In genomic region chr6:39591481-39591880, GRCm38 (mm10) we compare ENCODE assay signal across 12 mouse cellular contexts. TPM values are rescaled to one million over a fixed set of nuclear protein-coding genes. Genes with fewer than 3 reads are reported as not detected.
DNase-seq lines count a peak whose midpoint lies in the region; ATAC-seq and TF ChIP-seq lines count a peak whose summit lies in the region.
"Had no signal": no experiment of that assay in that cellular context is flagged by ENCODE, and none has a peak within 500 bp of the region (broad histone marks: within the 10 kb centered on the region; RNA-seq: fewer than 3 reads in every experiment).

No protein-coding gene starts in this region.

- peaks cover 7% of the 10 kb centered on the region for H3K4me1 ChIP-seq in intestine, embryonic 16.5 days (ENCODE audit: control insufficient read depth, insufficient read depth, low read length)
- peaks cover 6% of the 10 kb centered on the region for H3K4me1 ChIP-seq in intestine, embryonic 15.5 days (replicated peaks)
- peaks cover 19% of the 10 kb centered on the region for H3K4me1 ChIP-seq in midbrain, embryonic 15.5 days
- peaks cover 13% of the 10 kb centered on the region for H3K4me1 ChIP-seq in midbrain, embryonic 10.5 days
- H3K4me1 ChIP-seq in embryonic facial prominence, embryonic 13.5 days = peaks cover 14% of the 10 kb centered on the region
- H3K4me1 ChIP-seq in stomach, postnatal 0 days (replicated peaks; ENCODE audit: control insufficient read depth, insufficient read depth) = no peaks in the 10 kb centered on the region

- H3K27ac ChIP-seq in intestine, embryonic 16.5 days (ENCODE audit: low read length) = no peak overlapping the region
- H3K27ac ChIP-seq in intestine, embryonic 15.5 days = no peak overlapping the region
- peak overlapping the region; percentile 92; the same call in 1 of the 2 replicates for H3K27ac ChIP-seq in midbrain, embryonic 15.5 days
- H3K27ac ChIP-seq in midbrain, embryonic 10.5 days (replicated peaks) = no peak overlapping the region
- no peak overlapping the region for H3K27ac ChIP-seq in embryonic facial prominence, embryonic 13.5 days
- H3K27ac ChIP-seq in stomach, postnatal 0 days (replicated peaks) = no peak overlapping the region

- no peak for TF ChIP-seq CTCF in stomach, postnatal 0 days (IDR thresholded peaks at IDR 0.05; ENCODE audit: low read depth)

- H3K4me2 ChIP-seq in intestine, embryonic 16.5 days (ENCODE audit: low read depth, low read length) = peak overlapping the region; percentile 66; the same call in 1 of the 2 replicates
- H3K4me2 ChIP-seq in intestine, embryonic 15.5 days (replicated peaks) = no peak overlapping the region
- H3K4me2 ChIP-seq in midbrain, embryonic 15.5 days = no peak overlapping the region
- peak overlapping the region; percentile 79 for H3K4me2 ChIP-seq in embryonic facial prominence, embryonic 13.5 days
- peak overlapping the region; percentile 69; the same call in 1 of the 2 replicates for H3K4me2 ChIP-seq in stomach, postnatal 0 days (replicated peaks; ENCODE audit: low read depth)

- H3K36me3 ChIP-seq in intestine, embryonic 16.5 days (ENCODE audit: control insufficient read depth, insufficient read depth, low read length) = peaks cover 3% of the 10 kb centered on the region
- peaks cover 9% of the 10 kb centered on the region; the same call in 1 of the 2 replicates for H3K36me3 ChIP-seq in intestine, embryonic 15.5 days
- peaks cover 15% of the 10 kb centered on the region for H3K36me3 ChIP-seq in midbrain, embryonic 15.5 days (replicated peaks)
- peaks cover 37% of the 10 kb centered on the region for H3K36me3 ChIP-seq in midbrain, embryonic 10.5 days
- H3K36me3 ChIP-seq in embryonic facial prominence, embryonic 13.5 days = peaks cover 34% of the 10 kb centered on the region
- H3K36me3 ChIP-seq in stomach, postnatal 0 days (ENCODE audit: control insufficient read depth, insufficient read depth, low read length) = peaks cover 12% of the 10 kb centered on the region; the same call in 1 of the 2 replicates

- H3K9me3 ChIP-seq in intestine, embryonic 16.5 days (ENCODE audit: control insufficient read depth, low read length) = no peaks in the 10 kb centered on the region
- no peaks in the 10 kb centered on the region for H3K9me3 ChIP-seq in intestine, embryonic 15.5 days
- no peaks in the 10 kb centered on the region for H3K9me3 ChIP-seq in midbrain, embryonic 15.5 days
- H3K9me3 ChIP-seq in midbrain, embryonic 10.5 days (replicated peaks) = no peaks in the 10 kb centered on the region
- no peaks in the 10 kb centered on the region for H3K9me3 ChIP-seq in embryonic facial prominence, embryonic 13.5 days
- no peaks in the 10 kb centered on the region for H3K9me3 ChIP-seq in stomach, postnatal 0 days (ENCODE audit: control insufficient read depth, low read length)
- H3K9me3 ChIP-seq: hindbrain, embryonic 13.5 days had no signal

- TF ChIP-seq EP300 in stomach, postnatal 0 days (optimal IDR thresholded peaks at IDR 0.05) = no peak

- WGBS in intestine, embryonic 16.5 days = 96% methylated on average over 4 of the region's 4 CpGs
- 92% methylated on average over 4 of the region's 4 CpGs for WGBS in intestine, embryonic 15.5 days
- 93% methylated on average over 4 of the region's 4 CpGs for whole genome bisulfite sequencing in midbrain, embryonic 15.5 days
- 93% methylated on average over 4 of the region's 4 CpGs for WGBS in midbrain, embryonic 10.5 days
- 95% methylated on average over 4 of the region's 4 CpGs for WGBS in embryonic facial prominence, embryonic 13.5 days
- 88% methylated on average over 4 of the region's 4 CpGs for WGBS in stomach, postnatal 0 days

- no peak overlapping the region for H3K4me3 ChIP-seq in intestine, embryonic 16.5 days (ENCODE audit: low read length)
- no peak overlapping the region for H3K4me3 ChIP-seq in intestine, embryonic 15.5 days (replicated peaks)
- H3K4me3 ChIP-seq in midbrain, embryonic 15.5 days = no peak overlapping the region
- H3K4me3 ChIP-seq in midbrain, embryonic 10.5 days = no peak overlapping the region
- H3K4me3 ChIP-seq in embryonic facial prominence, embryonic 13.5 days = peak overlapping the region; percentile 85
- no peak overlapping the region for H3K4me3 ChIP-seq in stomach, postnatal 0 days (ENCODE audit: low read depth, low read length)

- no peak for ATAC-seq in intestine, embryonic 16.5 days
- no peak for ATAC-seq in intestine, embryonic 15.5 days
- ATAC-seq in midbrain, embryonic 15.5 days (replicated peaks) = no peak
- ATAC-seq in embryonic facial prominence, embryonic 13.5 days (ENCODE audit: insufficient number of reproducible peaks, insufficient read depth, low FRiP score, low TSS enrichment, low read depth) = no peak
- no peak for ATAC-seq in stomach, postnatal 0 days (ENCODE audit: low FRiP score, low TSS enrichment)

- H3K27me3 ChIP-seq in intestine, embryonic 16.5 days (replicated peaks; ENCODE audit: control insufficient read depth, insufficient read depth, low read length) = no peaks in the 10 kb centered on the region
- no peaks in the 10 kb centered on the region for H3K27me3 ChIP-seq in intestine, embryonic 15.5 days (replicated peaks)
- H3K27me3 ChIP-seq in midbrain, embryonic 15.5 days (replicated peaks) = no peaks in the 10 kb centered on the region
- no peaks in the 10 kb centered on the region for H3K27me3 ChIP-seq in midbrain, embryonic 10.5 days (ENCODE audit: low read depth, poor library complexity, severe bottlenecking)
- H3K27me3 ChIP-seq in embryonic facial prominence, embryonic 13.5 days = no peaks in the 10 kb centered on the region
- H3K27me3 ChIP-seq in stomach, postnatal 0 days (ENCODE audit: control insufficient read depth, insufficient read depth, low read length) = no peaks in the 10 kb centered on the region
- H3K27me3 ChIP-seq: hindbrain, embryonic 13.5 days had no signal

- DNase-seq in midbrain, embryonic 10.5 days (ENCODE audit: low spot score) = no peak
- no peak for DNase-seq in stomach, postnatal 0 days (ENCODE audit: low spot score)
- DNase-seq in layer of hippocampus, adult 9-10 months (ENCODE audit: low spot score) = no peak
- DNase-seq: adrenal gland, postnatal 14 days; gastrocnemius, postnatal 10 days; right cerebral cortex, postnatal 25 days; thymus, postnatal 25 days had no signal

- H3K9ac ChIP-seq in intestine, embryonic 16.5 days (ENCODE audit: low read depth, low read length) = no peak overlapping the region
- H3K9ac ChIP-seq in intestine, embryonic 15.5 days = no peak overlapping the region
- no peak overlapping the region for H3K9ac ChIP-seq in midbrain, embryonic 15.5 days
- H3K9ac ChIP-seq in embryonic facial prominence, embryonic 13.5 days = 0 out of 2 replicates have a peak overlapping the region, but pooled peaks have one; percentile 90
- no peak overlapping the region for H3K9ac ChIP-seq in stomach, postnatal 0 days (ENCODE audit: low read length)

RNA-seq across cellular contexts. Expression of gene Ndufb2, which starts 0.9 kb away (rescaled TPM):
- 408 and 423 TPM in 2 replicates for polyA plus RNA-seq in intestine, embryonic 16.5 days (2015; fragmentation: Nextera tagmentation; extraction: Ambion mirVana)
- 378 and 432 TPM in 2 replicates for polyA plus RNA-seq in intestine, embryonic 15.5 days (2015; fragmentation: Nextera tagmentation; extraction: Ambion mirVana)
- 389 and 418 TPM in 2 replicates for polyA plus RNA-seq in midbrain, embryonic 15.5 days (2015; fragmentation: Nextera tagmentation; extraction: Ambion mirVana)
- 282 and 288 TPM in 2 replicates for polyA plus RNA-seq in midbrain, embryonic 10.5 days (2016; fragmentation: Nextera tagmentation; extraction: Ambion mirVana)
- polyA plus RNA-seq in embryonic facial prominence, embryonic 13.5 days (2015; fragmentation: Nextera tagmentation; extraction: Ambion mirVana) = 330 and 353 TPM in 2 replicates
- polyA plus RNA-seq in stomach, postnatal 0 days (2015; fragmentation: Nextera tagmentation; extraction: Ambion mirVana) = 419 and 461 TPM in 2 replicates

RNA-seq across cellular contexts. Expression of gene Gm42420, which starts 5.9 kb away (rescaled TPM):
- polyA plus RNA-seq in intestine, embryonic 16.5 days (2015; fragmentation: Nextera tagmentation; extraction: Ambion mirVana) = 1.5 and 2.1 TPM in 2 replicates
- 1.1 and 1.2 TPM in 2 replicates for polyA plus RNA-seq in intestine, embryonic 15.5 days (2015; fragmentation: Nextera tagmentation; extraction: Ambion mirVana)
- 0.88 and 2.6 TPM in 2 replicates for polyA plus RNA-seq in midbrain, embryonic 15.5 days (2015; fragmentation: Nextera tagmentation; extraction: Ambion mirVana)
- polyA plus RNA-seq in midbrain, embryonic 10.5 days (2016; fragmentation: Nextera tagmentation; extraction: Ambion mirVana) = 0.57 and 1.3 TPM in 2 replicates
- 1.7 TPM in 1 of 2 replicates, not detected in the other for polyA plus RNA-seq in embryonic facial prominence, embryonic 13.5 days (2015; fragmentation: Nextera tagmentation; extraction: Ambion mirVana)
- polyA plus RNA-seq in stomach, postnatal 0 days (2015; fragmentation: Nextera tagmentation; extraction: Ambion mirVana) = 0.63 and 1.4 TPM in 2 replicates
- polyA plus RNA-seq: hindbrain, embryonic 13.5 days had no signal

RNA-seq across cellular contexts. Expression of gene Adck2, which starts 17.8 kb away (rescaled TPM):
- polyA plus RNA-seq in intestine, embryonic 16.5 days (2015; fragmentation: Nextera tagmentation; extraction: Ambion mirVana) = 30.5 and 30.8 TPM in 2 replicates
- 28.0 and 29.1 TPM in 2 replicates for polyA plus RNA-seq in intestine, embryonic 15.5 days (2015; fragmentation: Nextera tagmentation; extraction: Ambion mirVana)
- 46.3 and 53.6 TPM in 2 replicates for polyA plus RNA-seq in midbrain, embryonic 15.5 days (2015; fragmentation: Nextera tagmentation; extraction: Ambion mirVana)
- polyA plus RNA-seq in midbrain, embryonic 10.5 days (2016; fragmentation: Nextera tagmentation; extraction: Ambion mirVana) = 26.6 and 28.4 TPM in 2 replicates
- 40.6 and 42.3 TPM in 2 replicates for polyA plus RNA-seq in embryonic facial prominence, embryonic 13.5 days (2015; fragmentation: Nextera tagmentation; extraction: Ambion mirVana)
- polyA plus RNA-seq in stomach, postnatal 0 days (2015; fragmentation: Nextera tagmentation; extraction: Ambion mirVana) = 22.0 and 24.4 TPM in 2 replicates

RNA-seq across cellular contexts. Expression of gene Dennd2a, which starts 33.8 kb away (rescaled TPM):
- 6.5 and 8.1 TPM in 2 replicates for polyA plus RNA-seq in intestine, embryonic 16.5 days (2015; fragmentation: Nextera tagmentation; extraction: Ambion mirVana)
- polyA plus RNA-seq in intestine, embryonic 15.5 days (2015; fragmentation: Nextera tagmentation; extraction: Ambion mirVana) = 11.7 and 12.3 TPM in 2 replicates
- 21.0 and 21.2 TPM in 2 replicates for polyA plus RNA-seq in midbrain, embryonic 15.5 days (2015; fragmentation: Nextera tagmentation; extraction: Ambion mirVana)
- 42.3 and 50.6 TPM in 2 replicates for polyA plus RNA-seq in midbrain, embryonic 10.5 days (2016; fragmentation: Nextera tagmentation; extraction: Ambion mirVana)
- 18.0 and 21.2 TPM in 2 replicates for polyA plus RNA-seq in embryonic facial prominence, embryonic 13.5 days (2015; fragmentation: Nextera tagmentation; extraction: Ambion mirVana)
- polyA plus RNA-seq in stomach, postnatal 0 days (2015; fragmentation: Nextera tagmentation; extraction: Ambion mirVana) = 4.7 TPM in 2 replicates

Comparison
In these comparisons a context has a peak if more than half of its experiments do, and no peak if none do; other contexts are left out.
1. H3K4me2 ChIP-seq: peak in intestine, embryonic 16.5 days (single experiment), embryonic facial prominence, embryonic 13.5 days (single experiment) and stomach, postnatal 0 days (single experiment); none in intestine, embryonic 15.5 days (single experiment) and midbrain, embryonic 15.5 days (single experiment).